In genomic region chr4:117818032-117818431, GRCm38 (mm10) we compare ENCODE assay signal across 45 mouse cellular contexts. TPM values are rescaled to one million over a fixed set of nuclear protein-coding genes. Genes with fewer than 3 reads are reported as not detected.
"Had no signal": no experiment of that assay in that cellular context is flagged by ENCODE, and none has a peak within 500 bp of the region (broad histone marks: within the 10 kb centered on the region; RNA-seq: fewer than 3 reads in every experiment).

No protein-coding gene starts in this region.

- H3K9ac ChIP-seq: limb, embryonic 12.5 days; limb, embryonic 13.5 days; limb, embryonic 15.5 days; liver, embryonic 12.5 days; liver, embryonic 13.5 days; liver, embryonic 14.5 days; liver, embryonic 15.5 days; liver, postnatal 0 days; lung, embryonic 14.5 days; lung, embryonic 15.5 days; midbrain, embryonic 12.5 days; midbrain, embryonic 13.5 days; midbrain, embryonic 15.5 days had no signal

- DNase-seq: left cerebral cortex, postnatal 4 days; liver; liver, embryonic 13.5 days; liver, postnatal 0 days; lung, adult 18-20 months; lung, adult 2 months; lung, embryonic 14.5 days; lung, postnatal 10 days; lung, postnatal 14 days; lung, postnatal 36 days; lung, postnatal 4 days; midbrain, embryonic 14.5 days had no signal

- H3K27me3 ChIP-seq: limb, embryonic 12.5 days; limb, embryonic 13.5 days; limb, embryonic 15.5 days; lung, embryonic 15.5 days; midbrain, embryonic 12.5 days; midbrain, embryonic 13.5 days; midbrain, embryonic 15.5 days had no signal

- H3K27ac ChIP-seq: limb, embryonic 10.5 days; limb, embryonic 12.5 days; limb, embryonic 13.5 days; limb, embryonic 15.5 days; liver, embryonic 12.5 days; liver, embryonic 13.5 days; liver, embryonic 14.5 days; liver, embryonic 15.5 days; lung, embryonic 15.5 days; macrophage; midbrain, embryonic 10.5 days; midbrain, embryonic 12.5 days; midbrain, embryonic 13.5 days; midbrain, embryonic 15.5 days had no signal

- H3K4me3 ChIP-seq: limb, embryonic 10.5 days; limb, embryonic 12.5 days; limb, embryonic 13.5 days; limb, embryonic 15.5 days; liver, embryonic 12.5 days; liver, embryonic 13.5 days; liver, embryonic 15.5 days; lung, embryonic 15.5 days; midbrain, embryonic 10.5 days; midbrain, embryonic 12.5 days; midbrain, embryonic 13.5 days; midbrain, embryonic 15.5 days; myocyte had no signal

- H3K9me3 ChIP-seq: limb, embryonic 10.5 days; limb, embryonic 13.5 days; limb, embryonic 15.5 days; liver, embryonic 13.5 days; liver, embryonic 15.5 days; lung, embryonic 15.5 days; midbrain, embryonic 12.5 days; midbrain, embryonic 13.5 days; midbrain, embryonic 15.5 days had no signal

- H3K4me2 ChIP-seq: limb, embryonic 12.5 days; limb, embryonic 13.5 days; limb, embryonic 15.5 days; liver, embryonic 11.5 days; liver, embryonic 12.5 days; liver, embryonic 13.5 days; liver, embryonic 15.5 days; lung, embryonic 14.5 days; lung, embryonic 15.5 days; midbrain, embryonic 11.5 days; midbrain, embryonic 12.5 days; midbrain, embryonic 13.5 days; midbrain, embryonic 15.5 days had no signal

- H3K36me3 ChIP-seq: limb, embryonic 10.5 days; limb, embryonic 12.5 days; limb, embryonic 13.5 days; limb, embryonic 15.5 days; liver, embryonic 12.5 days; liver, embryonic 13.5 days; liver, embryonic 15.5 days; lung, embryonic 15.5 days; midbrain, embryonic 10.5 days; midbrain, embryonic 12.5 days; midbrain, embryonic 13.5 days; midbrain, embryonic 15.5 days had no signal

- H3K4me1 ChIP-seq: limb, embryonic 12.5 days; limb, embryonic 15.5 days; liver, embryonic 15.5 days; lung, embryonic 15.5 days; midbrain, embryonic 12.5 days; midbrain, embryonic 15.5 days had no signal

RNA-seq across cellular contexts. Expression of gene Slc6a9, which starts 16.3 kb away (rescaled TPM):
- polyA plus RNA-seq: macrophage had no signal

RNA-seq across cellular contexts. Expression of gene Klf17, which starts 52.6 kb away (rescaled TPM):
- total RNA-seq: left cerebral cortex, adult 8-10 months; left cerebral cortex, postnatal 10 days; left cerebral cortex, postnatal 14 days; left cerebral cortex, postnatal 25 days; left cerebral cortex, postnatal 36 days; left cerebral cortex, postnatal 4 days; liver, adult 2 months; megakaryocyte progenitor cell, adult 5-6 weeks; megakaryocyte, adult 5-6 weeks; megakaryocyte-erythroid progenitor cell, adult 5-6 weeks; midbrain, postnatal 0 days; monocyte, adult 5-6 weeks had no signal
- polyA plus RNA-seq: limb, embryonic 11.5 days; limb, embryonic 12.5 days; limb, embryonic 13.5 days; limb, embryonic 14.5 days; limb, embryonic 15.5 days; liver, adult 2 months; liver, embryonic 11.5 days; liver, embryonic 12.5 days; liver, embryonic 13.5 days; liver, embryonic 14.5 days; liver, embryonic 15.5 days; liver, embryonic 16.5 days; liver, postnatal 0 days; lung, adult 2 months; lung, embryonic 14.5 days; lung, embryonic 15.5 days; lung, embryonic 16.5 days; lung, postnatal 0 days; macrophage; midbrain, embryonic 10.5 days; midbrain, embryonic 11.5 days; midbrain, embryonic 12.5 days; midbrain, embryonic 13.5 days; midbrain, embryonic 14.5 days; midbrain, embryonic 15.5 days; midbrain, embryonic 16.5 days; midbrain, postnatal 0 days; myocyte had no signal

RNA-seq across cellular contexts. Expression of gene Ccdc24, which starts 54.3 kb away (rescaled TPM):
- total RNA-seq: liver, adult 2 months; megakaryocyte progenitor cell, adult 5-6 weeks; megakaryocyte, adult 5-6 weeks; megakaryocyte-erythroid progenitor cell, adult 5-6 weeks; monocyte, adult 5-6 weeks had no signal
- polyA plus RNA-seq: macrophage had no signal
